8 mouse cellular contexts compared by ENCODE assay signal in the genomic region with DNA sequence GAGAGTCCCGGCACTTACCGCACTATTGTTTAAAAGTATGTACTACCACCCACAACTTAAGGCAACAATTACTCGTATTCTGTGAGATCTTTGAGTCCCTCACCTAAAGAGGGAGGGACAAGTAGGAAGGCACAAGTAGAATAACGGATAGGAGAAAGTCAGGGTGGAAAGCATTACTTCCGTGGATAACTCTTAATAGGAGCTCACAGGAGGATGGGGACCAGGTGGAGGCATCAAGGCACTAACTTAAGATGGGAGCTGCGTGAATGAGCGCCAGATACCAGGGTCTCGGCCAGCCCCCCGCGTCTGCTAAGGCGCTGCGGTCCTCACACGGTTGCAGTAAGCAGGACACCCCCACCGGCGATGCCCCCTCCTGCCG. TPM values are rescaled to one million over a fixed set of nuclear protein-coding genes. Genes with fewer than 3 reads are reported as not detected.
DNase-seq lines count a peak whose midpoint lies in the region; ATAC-seq and TF ChIP-seq lines count a peak whose summit lies in the region.

No protein-coding gene starts in this region.

- TF ChIP-seq POLR2A in olfactory bulb, adult 2 months (IDR thresholded peaks at IDR 0.05; ENCODE audit: insufficient read depth, low read depth, low read length): no peak

- H3K27me3 ChIP-seq in lung, embryonic 16.5 days (ENCODE audit: control insufficient read depth, insufficient read depth, low read depth, low read length): no peaks in the 10 kb centered on the region
- H3K27me3 ChIP-seq in embryonic facial prominence, embryonic 14.5 days (replicated peaks; ENCODE audit: control insufficient read depth, insufficient read depth, low read length): no peaks in the 10 kb centered on the region
- H3K27me3 ChIP-seq in limb, embryonic 11.5 days (ENCODE audit: control insufficient read depth, insufficient read depth, low read length): no peaks in the 10 kb centered on the region

- WGBS in lung, embryonic 16.5 days: 0% methylated on average over 16 of the region's 16 CpGs
- 0% methylated on average over 12 of the region's 16 CpGs for WGBS in embryonic facial prominence, embryonic 14.5 days
- WGBS in limb, embryonic 11.5 days: under 1% methylated on average over 16 of the region's 16 CpGs
- under 1% methylated on average over 16 of the region's 16 CpGs for WGBS in olfactory bulb, adult 2 months

- no peak for DNase-seq in lung, postnatal 25 days (ENCODE audit: low spot score)
- DNase-seq in embryonic facial prominence, embryonic 14.5 days (ENCODE audit: low spot score): no peak
- no peak for DNase-seq in limb, embryonic 11.5 days (ENCODE audit: low spot score)
- DNase-seq in thymus, postnatal 14 days: no peak
- no peak for DNase-seq in cerebellum, postnatal 36 days
- DNase-seq in T-cell, adult 2 months (ENCODE audit: low spot score): no peak

- peak overlapping the region; percentile 79 for H3K4me2 ChIP-seq in lung, embryonic 16.5 days (ENCODE audit: low read depth, low read length)
- H3K4me2 ChIP-seq in embryonic facial prominence, embryonic 14.5 days (ENCODE audit: low read depth, low read length): peak overlapping the region; percentile 82
- peak overlapping the region; percentile 59 for H3K4me2 ChIP-seq in limb, embryonic 11.5 days (ENCODE audit: low read depth, severe bottlenecking)

- H3K27ac ChIP-seq in lung, embryonic 16.5 days (ENCODE audit: low read length): peak overlapping the region; percentile 99
- H3K27ac ChIP-seq in embryonic facial prominence, embryonic 14.5 days (replicated peaks; ENCODE audit: low read depth, low read length): peak overlapping the region; percentile 100
- H3K27ac ChIP-seq in limb, embryonic 11.5 days (replicated peaks; ENCODE audit: low read depth, low read length): peak overlapping the region; percentile 86
- H3K27ac ChIP-seq in olfactory bulb, adult 2 months (ENCODE audit: insufficient read depth, low read depth, low read length): peak overlapping the region; percentile 5

- H3K9ac ChIP-seq in lung, embryonic 16.5 days (ENCODE audit: low read length): peak overlapping the region; percentile 90
- peak overlapping the region; percentile 92 for H3K9ac ChIP-seq in embryonic facial prominence, embryonic 14.5 days (ENCODE audit: low read depth, low read length)
- H3K9ac ChIP-seq in limb, embryonic 11.5 days (ENCODE audit: low read length): peak overlapping the region; percentile 70

- TF ChIP-seq CTCF in olfactory bulb, adult 2 months (IDR thresholded peaks at IDR 0.05; ENCODE audit: insufficient read depth, low read depth, low read length): no peak

- H3K36me3 ChIP-seq in lung, embryonic 16.5 days (ENCODE audit: control insufficient read depth, insufficient read depth, low read length): no peaks in the 10 kb centered on the region
- peaks cover 17% of the 10 kb centered on the region; the same call in 1 of the 2 replicates for H3K36me3 ChIP-seq in embryonic facial prominence, embryonic 14.5 days (ENCODE audit: control insufficient read depth, insufficient read depth, low read length)
- no peaks in the 10 kb centered on the region for H3K36me3 ChIP-seq in limb, embryonic 11.5 days (ENCODE audit: control insufficient read depth, insufficient read depth, low read length)

- peaks cover 19% of the 10 kb centered on the region for H3K4me1 ChIP-seq in lung, embryonic 16.5 days (replicated peaks; ENCODE audit: control insufficient read depth, insufficient read depth, low read length)
- H3K4me1 ChIP-seq in embryonic facial prominence, embryonic 14.5 days (ENCODE audit: control insufficient read depth, insufficient read depth, low read length): peaks cover 11% of the 10 kb centered on the region
- H3K4me1 ChIP-seq in limb, embryonic 11.5 days (ENCODE audit: control insufficient read depth, insufficient read depth, low read length): 0 out of 2 replicates have a peak, but pooled peaks cover 2% of the 10 kb centered on the region
- peaks cover 2% of the 10 kb centered on the region; the same call in 1 of the 2 replicates for H3K4me1 ChIP-seq in olfactory bulb, adult 2 months (ENCODE audit: control insufficient read depth, insufficient read depth, low read length)

- no peak; the same call in 1 of the 2 replicates for ATAC-seq in lung, embryonic 16.5 days (ENCODE audit: low read depth)
- ATAC-seq in embryonic facial prominence, embryonic 14.5 days (ENCODE audit: low read depth): no peak
- peak; percentile 52; the same call in 1 of the 2 replicates for ATAC-seq in limb, embryonic 11.5 days (ENCODE audit: insufficient number of reproducible peaks, low FRiP score, low TSS enrichment, low read depth)

- H3K4me3 ChIP-seq in lung, embryonic 16.5 days (ENCODE audit: low read length): peak overlapping the region; percentile 85
- peak overlapping the region; percentile 85 for H3K4me3 ChIP-seq in embryonic facial prominence, embryonic 14.5 days (ENCODE audit: low read depth, low read length)
- H3K4me3 ChIP-seq in limb, embryonic 11.5 days (ENCODE audit: low read depth, low read length): peak overlapping the region; percentile 65
- H3K4me3 ChIP-seq in olfactory bulb, adult 2 months (ENCODE audit: insufficient read depth, low read depth, low read length): peak overlapping the region; percentile 67

- no peaks in the 10 kb centered on the region for H3K9me3 ChIP-seq in lung, embryonic 16.5 days (ENCODE audit: control insufficient read depth, low read length)
- H3K9me3 ChIP-seq in embryonic facial prominence, embryonic 14.5 days (ENCODE audit: control insufficient read depth, low read length): no peaks in the 10 kb centered on the region
- no peaks in the 10 kb centered on the region for H3K9me3 ChIP-seq in limb, embryonic 11.5 days (ENCODE audit: control insufficient read depth, low read length)

RNA-seq across cellular contexts. Expression of gene Fam162a, which starts 0.3 kb away (rescaled TPM):
- polyA plus RNA-seq in lung, embryonic 16.5 days (2015; fragmentation: Nextera tagmentation; extraction: Ambion mirVana): 296 and 318 TPM in 2 replicates
- polyA plus RNA-seq in embryonic facial prominence, embryonic 14.5 days (2014; fragmentation: Nextera tagmentation; extraction: Ambion mirVana): 378 and 432 TPM in 2 replicates
- polyA plus RNA-seq in limb, embryonic 11.5 days (2014; fragmentation: Nextera tagmentation; extraction: Ambion mirVana): 339 and 359 TPM in 2 replicates
- polyA plus RNA-seq in olfactory bulb, adult 2 months (2012; ENCODE audit: insufficient read depth, insufficient read length, low replicate concordance, missing spikeins): not detected in 2 replicates

RNA-seq across cellular contexts. Expression of gene Ccdc58, which starts 0.4 kb away (rescaled TPM):
- 72.9 and 78.4 TPM in 2 replicates for polyA plus RNA-seq in lung, embryonic 16.5 days (2015; fragmentation: Nextera tagmentation; extraction: Ambion mirVana)
- polyA plus RNA-seq in embryonic facial prominence, embryonic 14.5 days (2014; fragmentation: Nextera tagmentation; extraction: Ambion mirVana): 68.9 and 69.6 TPM in 2 replicates
- 108 and 115 TPM in 2 replicates for polyA plus RNA-seq in limb, embryonic 11.5 days (2014; fragmentation: Nextera tagmentation; extraction: Ambion mirVana)
- polyA plus RNA-seq in olfactory bulb, adult 2 months (2012; ENCODE audit: insufficient read depth, insufficient read length, low replicate concordance, missing spikeins): not detected in 2 replicates

RNA-seq across cellular contexts. Expression of gene Wdr5b, which starts 30.1 kb away (rescaled TPM):
- 9.9 and 10.2 TPM in 2 replicates for polyA plus RNA-seq in lung, embryonic 16.5 days (2015; fragmentation: Nextera tagmentation; extraction: Ambion mirVana)
- polyA plus RNA-seq in embryonic facial prominence, embryonic 14.5 days (2014; fragmentation: Nextera tagmentation; extraction: Ambion mirVana): 9.7 and 12.2 TPM in 2 replicates
- 9.2 and 9.8 TPM in 2 replicates for polyA plus RNA-seq in limb, embryonic 11.5 days (2014; fragmentation: Nextera tagmentation; extraction: Ambion mirVana)
- polyA plus RNA-seq in olfactory bulb, adult 2 months (2012; ENCODE audit: insufficient read depth, insufficient read length, low replicate concordance, missing spikeins): not detected in 2 replicates

RNA-seq across cellular contexts. Expression of gene Csta1, which starts 60.0 kb away (rescaled TPM):
- polyA plus RNA-seq in lung, embryonic 16.5 days (2015; fragmentation: Nextera tagmentation; extraction: Ambion mirVana): 0.23 and 0.43 TPM in 2 replicates
- 2.3 and 3.6 TPM in 2 replicates for polyA plus RNA-seq in embryonic facial prominence, embryonic 14.5 days (2014; fragmentation: Nextera tagmentation; extraction: Ambion mirVana)
- polyA plus RNA-seq in limb, embryonic 11.5 days (2014; fragmentation: Nextera tagmentation; extraction: Ambion mirVana): 0.07 and 0.21 TPM in 2 replicates
- not detected in 2 replicates for polyA plus RNA-seq in olfactory bulb, adult 2 months (2012; ENCODE audit: insufficient read depth, insufficient read length, low replicate concordance, missing spikeins)

Comparison
In these comparisons a context has a peak if more than half of its experiments do, and no peak if none do; other contexts are left out.
1. H3K27ac ChIP-seq: peak in every context shown above with its lines; median percentile 100 in embryonic facial prominence, embryonic 14.5 days; 99 in lung, embryonic 16.5 days; 86 in limb, embryonic 11.5 days; 5 in olfactory bulb, adult 2 months.
2. RNA of gene Fam162a, which starts 0.3 kb away (polyA plus RNA-seq): 378 to 432 TPM in embryonic facial prominence, embryonic 14.5 days, 339 to 359 TPM in limb, embryonic 11.5 days and 296 to 318 TPM in lung, embryonic 16.5 days; not detected in olfactory bulb, adult 2 months; every median in the first group is over 100 times any median in the second.
3. RNA of gene Ccdc58, which starts 0.4 kb away (polyA plus RNA-seq): 108 to 115 TPM in limb, embryonic 11.5 days, 72.9 to 78.4 TPM in lung, embryonic 16.5 days and 68.9 to 69.6 TPM in embryonic facial prominence, embryonic 14.5 days; not detected in olfactory bulb, adult 2 months; every median in the first group is over 10 times any median in the second.
4. RNA of gene Wdr5b, which starts 30.1 kb away (polyA plus RNA-seq): 9.9 to 10.2 TPM in lung, embryonic 16.5 days, 9.7 to 12.2 TPM in embryonic facial prominence, embryonic 14.5 days and 9.2 to 9.8 TPM in limb, embryonic 11.5 days; not detected in olfactory bulb, adult 2 months; every median in the first group is over 10 times any median in the second.
5. Peak in every context shown above with its lines, with median percentiles within 50 percentile points of each other: H3K4me2 ChIP-seq, H3K4me3 ChIP-seq and H3K9ac ChIP-seq.